Mouse (Mus musculus): Measurements from ENCODE around the gene Il11.

DNA sequence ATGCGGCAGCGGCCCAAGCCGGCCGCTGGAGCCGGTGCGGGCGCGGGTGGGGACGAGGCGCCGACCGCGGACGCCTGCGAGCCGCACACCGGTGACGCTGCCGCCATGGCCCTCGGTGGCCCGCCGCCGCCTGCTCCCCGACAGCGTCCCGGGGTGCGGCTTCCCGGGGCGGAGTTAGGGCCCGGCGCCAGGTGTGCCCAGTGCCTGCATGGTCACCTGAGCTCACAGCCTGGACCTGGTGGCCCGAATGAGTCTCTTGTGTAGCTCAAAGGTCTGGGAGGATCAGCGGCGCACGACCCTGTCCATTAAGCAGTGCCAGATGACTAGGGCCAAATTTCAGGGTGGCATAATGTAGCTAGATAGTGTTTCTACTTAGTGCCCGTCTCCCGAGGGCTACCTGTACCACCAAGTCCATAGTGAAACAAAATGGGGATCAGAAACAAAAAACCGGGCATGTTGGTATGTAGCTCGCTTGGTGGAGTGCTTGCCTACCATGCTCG is 6.8 kb upstream of the Il11 start, which contains the start of gene Tmem238:
- TF ChIP-seq POLR2AphosphoS2 (IDR thresholded peaks at IDR 0.05; ENCODE audit: insufficient read length, low read depth) (peak; percentile 47), POLR2A (IDR thresholded peaks at IDR 0.05; ENCODE audit: insufficient read length, low read depth) (peak; percentile 36), USF1 (IDR thresholded peaks at IDR 0.05; ENCODE audit: low read depth) (no peak), MYOD1 (IDR thresholded peaks at IDR 0.05; ENCODE audit: control insufficient read depth in 1 of 3, insufficient read length in 2 of 3, low read depth in 2 of 3) (no peak), E2F4 (IDR thresholded peaks at IDR 0.05; ENCODE audit: insufficient read depth) (no peak), MYOG (IDR thresholded peaks at IDR 0.05; ENCODE audit: control insufficient read depth in 1 of 3, insufficient read depth in 1 of 3, insufficient read length in 2 of 3, low read depth in 2 of 3) (no peak), TCF12 (IDR thresholded peaks at IDR 0.05; ENCODE audit: insufficient read depth, poor library complexity, severe bottlenecking) (no peak)

Data from myocyte (in vitro differentiated cells).